Mouse (Mus musculus) ES-Bruce4 (cell line): ENCODE measurements around the gene Snapc2.

Source experiments
- CTCF ChIP-seq: IDR thresholded peaks from one replicate; pipeline ENCODE4 v1.8.1; 2011; ENCODE audit warnings: low read depth, low read length
- EP300 ChIP-seq: IDR thresholded peaks from 2 replicates; pipeline ENCODE4 v1.6.1; 2011; ENCODE audit warnings: low read depth, low read length; ENCODE audit not compliant: insufficient read depth
- POLR2A ChIP-seq: IDR thresholded peaks from one replicate; pipeline ENCODE4 v1.8.1; 2011; ENCODE audit warnings: low read length; ENCODE audit not compliant: insufficient read depth

DNA sequence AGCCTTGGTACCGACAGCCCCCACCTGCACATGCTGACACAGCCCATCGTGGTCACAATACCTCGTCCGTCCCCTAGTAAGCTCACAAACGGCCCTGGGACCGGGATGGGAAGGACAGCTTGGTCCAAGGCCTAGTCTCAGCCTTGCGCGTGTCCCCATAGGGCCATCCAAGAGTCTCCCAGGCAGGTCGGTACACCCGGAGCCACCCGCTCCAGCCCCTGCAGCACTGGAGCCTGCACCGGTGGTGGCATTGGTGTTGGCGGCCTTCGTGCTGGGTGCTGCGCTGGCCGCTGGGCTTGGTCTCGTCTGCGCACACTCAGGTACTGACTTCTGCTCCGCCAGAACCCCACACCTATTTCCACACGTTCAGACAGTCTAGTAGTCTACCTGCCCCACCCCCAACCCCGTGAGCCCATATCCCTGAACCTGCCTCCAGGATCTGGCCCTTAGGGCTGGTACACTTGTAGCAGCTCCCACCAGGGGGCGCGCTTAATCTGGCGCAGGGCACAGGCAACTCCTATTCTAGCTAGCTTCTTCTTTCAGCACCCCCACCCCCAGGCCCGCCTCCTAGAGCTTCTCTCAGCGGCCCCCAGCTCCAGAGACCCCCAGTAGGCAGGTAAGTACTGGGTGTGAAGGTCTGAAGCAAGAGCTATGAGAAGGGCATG is 2.4 kb upstream of the Snapc2 start:
- peak; percentile 86 for TF ChIP-seq CTCF
- 0 out of 2 replicates have a peak, but pooled peaks have one; percentile 28 for TF ChIP-seq EP300
- no peak for TF ChIP-seq POLR2A
